Mouse (Mus musculus) forebrain, embryonic 15.5 days (tissue): Measurements from ENCODE around the gene Efcab3. TPM values are rescaled to one million over a fixed set of nuclear protein-coding genes. Genes with fewer than 3 reads are reported as not detected.
"Not testable (repeated sequence)": the region's sequence is repeated elsewhere in the genome, so short reads cannot be mapped to it uniquely, and the experiment has no call there.

Experiments used
- ATAC-seq: fragments of 200-750 bp; cut with Nextera tagmentation; replicated peaks from 2 replicates; pipeline ENCODE4 v1.8.0; 2017; ENCODE audit warnings: mild to moderate bottlenecking, moderate TSS enrichment, moderate library complexity
- H3K27ac ChIP-seq: fragments of 300-500 bp; sonication (generic); replicated peaks from 2 replicates; pipeline ENCODE4 v1.5.1; 2015; ENCODE audit warnings: mild to moderate bottlenecking, inconsistent platforms
- H3K27me3 ChIP-seq: fragments of 300-500 bp; sonication (generic); 2 replicates; pipeline ENCODE4 v1.6.1; 2015; ENCODE audit warnings: inconsistent platforms
- H3K36me3 ChIP-seq: fragments of 300-500 bp; sonication (generic); 2 replicates; pipeline ENCODE4 v1.6.1; 2015; ENCODE audit warnings: mild to moderate bottlenecking, inconsistent platforms
- H3K4me1 ChIP-seq: fragments of 300-500 bp; sonication (generic); 2 replicates; pipeline ENCODE4 v1.6.1; 2015; ENCODE audit warnings: inconsistent platforms
- H3K4me2 ChIP-seq: fragments of 300-500 bp; sonication (generic); replicated peaks from 2 replicates; pipeline ENCODE4 v1.6.1; 2015; ENCODE audit warnings: mild to moderate bottlenecking, inconsistent platforms
- H3K4me3 ChIP-seq: fragments of 300-500 bp; sonication (generic); 2 replicates; pipeline ENCODE4 v1.5.1; 2015; ENCODE audit warnings: mild to moderate bottlenecking, inconsistent platforms
- H3K9ac ChIP-seq: fragments of 300-500 bp; sonication (generic); replicated peaks from 2 replicates; pipeline ENCODE4 v1.6.1; 2015; ENCODE audit warnings: mild to moderate bottlenecking, inconsistent platforms
- H3K9me3 ChIP-seq: fragments of 300-500 bp; sonication (generic); 2 replicates; pipeline ENCODE4 v1.6.1; 2016; ENCODE audit warnings: inconsistent platforms
- WGBS: fragments of 180-500 bp; shearing (Covaris S2); methylation state at CpG from one replicate; pipeline ENCODE4 v1.1.7; 2015; ENCODE audit warnings: mixed read lengths; 5-methylcytosine and 5-hydroxymethylcytosine counted together
- polyA plus RNA-seq: library from polyadenylated mRNA; unstranded; fragments of >200 nt; fragmentation: Nextera tagmentation; extraction: Ambion mirVana; gene quantifications from 2 replicates; pipeline ENCODE4 v1.2.1, GENCODE M21; 2015

Gene Efcab3
- polyA plus RNA-seq, 1 experiment from 2014 or later, result not detected

DNA sequence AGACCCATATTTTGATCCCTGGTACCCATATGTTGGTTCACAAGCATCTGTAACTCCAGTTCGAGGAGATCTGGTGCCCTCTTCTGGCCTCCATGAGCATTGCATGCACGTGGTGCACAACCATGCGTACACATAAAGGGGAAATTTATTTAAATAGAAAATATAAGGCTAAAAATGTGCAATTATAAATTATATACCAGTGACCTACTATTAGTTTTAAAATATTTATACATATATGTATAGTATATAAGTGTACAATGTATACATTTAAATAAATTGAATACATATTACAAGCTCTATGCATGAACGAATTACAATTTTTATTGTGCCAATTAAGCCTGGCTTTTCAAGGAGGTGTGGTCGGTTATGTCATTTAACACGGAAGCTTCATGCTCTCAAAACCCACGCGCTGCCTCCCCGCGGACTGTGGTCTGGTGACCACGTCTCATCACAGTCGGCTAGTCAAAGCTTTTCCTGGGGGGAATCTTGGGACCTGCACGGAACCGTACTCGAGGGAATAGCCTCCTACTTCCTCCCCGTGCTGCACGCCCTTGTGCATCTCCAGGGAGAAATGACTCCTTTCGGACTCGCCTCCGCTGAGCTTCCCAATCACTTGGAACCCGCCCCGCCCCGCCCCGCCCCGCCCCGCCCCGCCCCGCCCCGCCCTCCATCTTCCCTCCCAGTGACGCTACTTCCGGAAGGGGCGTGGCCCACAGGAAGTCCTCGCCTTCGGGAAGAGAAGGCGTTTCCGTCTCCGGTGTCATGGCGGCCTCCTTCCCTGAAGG, 62.5 kb downstream of the Efcab3 start, which contains the start of gene Mettl2:
Gene Mettl2 (plus strand): TSS at position 691 of the 785 bp plus-strand sequence.
- H3K36me3 ChIP-seq, result peaks cover 2% of the 10 kb centered on the region; the same call in 1 of the 2 replicates
- 1% methylated on average over 33 of the region's 38 CpGs for WGBS
- no peaks in the 10 kb centered on the region for H3K27me3 ChIP-seq
- peak within 1 kb of the TSS; percentile 88 for H3K27ac ChIP-seq
- peak within 1 kb of the TSS; percentile 83 for H3K4me2 ChIP-seq
- H3K4me3 ChIP-seq, result peak within 1 kb of the TSS; percentile 94
- ATAC-seq, result peak; percentile 94
- H3K9me3 ChIP-seq, result no peaks in the 10 kb centered on the region
- H3K4me1 ChIP-seq, result peaks cover 11% of the 10 kb centered on the region
- H3K9ac ChIP-seq, result peak within 1 kb of the TSS; percentile 69

DNA sequence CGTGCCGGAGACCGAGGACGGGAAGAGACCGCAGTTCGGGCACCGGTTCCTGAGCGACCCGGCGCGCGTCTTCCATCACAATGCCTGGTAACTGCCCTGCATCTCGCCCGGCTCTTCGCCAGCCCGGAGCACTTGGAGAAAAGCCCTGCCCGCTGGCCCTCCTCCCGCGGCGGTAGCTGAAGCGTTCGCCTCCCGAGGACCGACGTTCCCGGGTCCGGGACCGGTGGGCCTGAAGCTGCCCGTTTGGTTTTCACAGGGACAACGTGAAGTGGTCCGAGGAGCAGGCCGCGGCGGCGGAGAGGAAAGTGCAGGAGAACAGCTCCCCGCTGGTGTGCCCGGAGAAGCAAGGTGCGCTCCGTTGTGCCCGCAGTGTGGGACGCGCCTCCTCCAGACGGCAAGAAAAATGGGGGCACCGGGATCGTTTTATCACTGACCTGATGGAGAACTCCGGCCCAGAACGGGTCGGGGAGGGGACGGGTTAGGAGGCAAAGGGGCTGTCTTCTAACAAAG, 63.2 kb downstream of the Efcab3 start:
- peak overlapping the region; percentile 47; the same call in 1 of the 2 replicates for H3K27ac ChIP-seq
- H3K9ac ChIP-seq, result peak overlapping the region; percentile 69
- H3K4me3 ChIP-seq, result peak overlapping the region; percentile 94
- H3K36me3 ChIP-seq, result peaks cover 8% of the 10 kb centered on the region
- H3K27me3 ChIP-seq, result no peaks in the 10 kb centered on the region
- H3K4me1 ChIP-seq, result peaks cover 11% of the 10 kb centered on the region
- no peaks in the 10 kb centered on the region for H3K9me3 ChIP-seq
- 0% methylated on average over 48 of the region's 49 CpGs for WGBS
- ATAC-seq, result peak; percentile 46
- H3K4me2 ChIP-seq, result peak overlapping the region; percentile 83

DNA sequence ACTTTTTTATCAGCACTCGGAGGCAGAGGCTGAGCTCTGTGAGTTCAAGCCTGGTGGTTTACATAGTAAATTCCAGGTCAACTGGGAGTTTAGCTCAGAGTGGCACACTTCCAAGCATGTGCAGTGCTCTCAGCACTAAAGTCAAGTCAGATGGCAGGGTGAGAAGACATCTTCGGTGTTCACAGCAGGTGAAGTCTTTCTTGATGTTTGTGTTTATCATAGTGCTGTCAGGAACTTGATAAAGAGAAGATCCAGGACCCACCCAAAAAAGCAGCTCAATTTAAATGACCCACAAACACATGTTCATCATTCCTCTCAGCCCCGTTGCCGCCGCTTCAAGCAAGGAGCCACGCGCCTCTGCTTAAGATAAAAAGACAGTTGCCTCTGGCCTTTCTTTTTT, 72.3 kb downstream of the Efcab3 start:
- 94% methylated on average over 7 of the region's 7 CpGs for WGBS
- no peak overlapping the region for H3K4me2 ChIP-seq
- no peaks in the 10 kb centered on the region for H3K9me3 ChIP-seq
- ATAC-seq, result no peak
- H3K4me3 ChIP-seq, result no peak overlapping the region
- no peak overlapping the region for H3K27ac ChIP-seq
- H3K9ac ChIP-seq, result no peak overlapping the region
- no peaks in the 10 kb centered on the region for H3K27me3 ChIP-seq
- peaks cover 93% of the 10 kb centered on the region for H3K36me3 ChIP-seq
- H3K4me1 ChIP-seq, result no peaks in the 10 kb centered on the region

DNA sequence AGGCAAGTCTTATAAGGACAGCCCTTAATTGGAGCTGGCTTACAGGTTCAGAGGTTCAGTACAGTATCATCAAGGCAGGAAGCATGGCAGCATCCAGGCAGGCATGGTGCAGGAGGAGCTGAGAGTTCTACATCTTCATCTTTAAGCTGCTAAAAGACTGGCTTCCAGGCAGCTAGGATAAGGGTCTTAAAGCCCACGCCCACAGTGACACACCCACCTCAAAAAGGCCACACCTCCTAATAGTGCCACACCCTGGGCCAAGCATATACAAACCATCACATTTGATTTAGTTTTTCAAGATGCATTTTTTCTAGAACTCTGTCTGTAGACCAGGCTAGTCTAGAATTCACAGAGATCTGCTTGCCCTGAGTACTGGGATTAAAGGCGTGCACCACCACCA, 73.9 kb downstream of the Efcab3 start:
- H3K36me3 ChIP-seq, result peaks cover 83% of the 10 kb centered on the region
- H3K27me3 ChIP-seq, H3K27ac ChIP-seq, H3K4me2 ChIP-seq, H3K4me3 ChIP-seq, H3K9me3 ChIP-seq, H3K9ac ChIP-seq, ATAC-seq, H3K4me1 ChIP-seq: not testable (repeated sequence)
- 95% methylated on average over 2 of the region's 2 CpGs for WGBS

DNA sequence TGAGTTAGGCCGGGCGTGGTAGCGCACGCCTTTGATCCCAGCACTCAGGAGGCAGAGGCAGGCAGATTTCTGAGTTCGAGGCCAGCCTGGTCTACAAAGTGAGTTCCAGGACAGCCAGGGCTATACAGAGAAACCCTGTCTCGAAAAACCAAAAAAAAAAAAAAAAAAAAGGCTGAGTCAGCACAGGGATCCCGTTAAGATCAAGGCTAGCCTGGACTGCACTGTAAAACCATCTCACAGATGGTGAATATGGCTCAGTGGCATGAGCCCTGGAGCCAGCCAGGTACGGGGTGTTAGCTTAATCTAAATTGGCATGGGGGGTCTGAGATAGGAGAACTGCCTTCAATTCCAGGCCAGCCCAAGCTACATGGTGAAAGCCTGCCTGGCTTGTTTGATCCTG, 77.1 kb downstream of the Efcab3 start:
- H3K4me2 ChIP-seq, H3K4me1 ChIP-seq, H3K9ac ChIP-seq, H3K27ac ChIP-seq, H3K9me3 ChIP-seq, H3K27me3 ChIP-seq, H3K4me3 ChIP-seq, ATAC-seq: not testable (repeated sequence)
- 95% methylated on average over 8 of the region's 8 CpGs for WGBS
- H3K36me3 ChIP-seq, result peaks cover 51% of the 10 kb centered on the region

DNA sequence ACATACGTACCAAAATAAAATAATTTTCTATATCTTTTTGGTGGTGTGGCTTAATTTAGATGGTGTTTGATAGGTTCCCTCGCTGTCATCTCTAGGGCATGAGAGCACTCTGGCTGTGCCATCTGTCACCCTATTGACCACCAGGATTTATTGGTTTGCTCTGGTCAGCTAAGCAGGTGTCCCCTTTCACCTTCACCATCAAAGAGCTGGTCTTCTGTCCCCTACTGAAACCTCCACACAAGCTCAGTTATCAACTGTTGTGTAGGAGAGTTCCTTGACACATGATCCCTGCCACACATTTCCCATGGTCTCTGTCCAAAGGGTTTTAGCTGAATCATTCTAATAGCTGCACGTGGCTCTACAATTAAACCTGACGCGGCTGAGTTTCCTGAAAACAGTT, 77.7 kb downstream of the Efcab3 start:
- no peak for ATAC-seq
- WGBS, result 95% methylated on average over 5 of the region's 5 CpGs
- no peak overlapping the region for H3K9ac ChIP-seq
- no peaks in the 10 kb centered on the region for H3K4me1 ChIP-seq
- H3K4me2 ChIP-seq, result no peak overlapping the region
- H3K9me3 ChIP-seq, result no peaks in the 10 kb centered on the region
- H3K36me3 ChIP-seq, result peaks cover 45% of the 10 kb centered on the region
- no peak overlapping the region for H3K27ac ChIP-seq
- H3K4me3 ChIP-seq, result no peak overlapping the region
- no peaks in the 10 kb centered on the region for H3K27me3 ChIP-seq

DNA sequence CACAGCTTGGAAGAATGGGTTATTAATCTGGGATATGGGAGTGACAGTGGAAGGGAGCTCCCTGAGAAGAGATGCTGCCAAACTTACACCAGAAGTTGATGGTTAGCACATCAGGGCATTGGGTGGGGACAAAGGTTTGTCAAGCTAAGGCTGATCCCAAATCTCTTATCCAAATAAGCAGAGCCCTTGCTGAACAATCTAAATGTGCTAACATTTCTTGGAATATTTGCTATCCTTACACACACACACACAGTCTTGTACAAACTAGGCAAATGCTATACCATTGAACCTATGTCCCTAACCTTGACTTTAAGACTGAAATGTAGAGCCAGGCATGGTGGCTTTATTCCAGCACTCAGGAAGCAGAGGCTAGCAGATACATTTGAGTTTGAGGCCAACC, 80.2 kb downstream of the Efcab3 start:
- Histone ChIP-seq H3K27me3 (no peaks in the 10 kb centered on the region), H3K4me1 (no peaks in the 10 kb centered on the region), H3K27ac (no peak overlapping the region), H3K4me2 (no peak overlapping the region), H3K9ac (no peak overlapping the region), H3K36me3 (peaks cover 23% of the 10 kb centered on the region), H3K4me3 (no peak overlapping the region), H3K9me3 (no peaks in the 10 kb centered on the region)
- no peak for ATAC-seq

DNA sequence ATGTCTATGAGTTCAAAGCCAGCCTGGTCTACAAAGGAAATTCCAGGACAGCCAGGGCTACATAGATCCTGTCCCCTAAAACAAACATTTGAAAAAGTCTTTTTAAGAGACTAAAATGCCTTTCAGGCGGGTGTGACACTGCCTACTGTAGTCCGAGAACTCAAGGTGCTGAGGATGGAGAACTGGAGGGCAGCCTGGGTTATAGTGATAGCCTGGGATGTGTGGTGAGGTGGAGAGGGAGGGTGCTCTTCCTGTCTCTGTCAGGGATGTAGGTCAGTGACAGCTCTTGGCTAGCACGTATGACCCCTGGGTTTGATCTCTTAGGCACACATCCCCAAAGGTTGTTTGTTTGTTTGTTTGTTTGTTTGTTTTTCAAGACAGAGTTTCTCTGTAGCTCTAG, 80.7 kb downstream of the Efcab3 start:
- H3K4me2 ChIP-seq, result no peak overlapping the region

DNA sequence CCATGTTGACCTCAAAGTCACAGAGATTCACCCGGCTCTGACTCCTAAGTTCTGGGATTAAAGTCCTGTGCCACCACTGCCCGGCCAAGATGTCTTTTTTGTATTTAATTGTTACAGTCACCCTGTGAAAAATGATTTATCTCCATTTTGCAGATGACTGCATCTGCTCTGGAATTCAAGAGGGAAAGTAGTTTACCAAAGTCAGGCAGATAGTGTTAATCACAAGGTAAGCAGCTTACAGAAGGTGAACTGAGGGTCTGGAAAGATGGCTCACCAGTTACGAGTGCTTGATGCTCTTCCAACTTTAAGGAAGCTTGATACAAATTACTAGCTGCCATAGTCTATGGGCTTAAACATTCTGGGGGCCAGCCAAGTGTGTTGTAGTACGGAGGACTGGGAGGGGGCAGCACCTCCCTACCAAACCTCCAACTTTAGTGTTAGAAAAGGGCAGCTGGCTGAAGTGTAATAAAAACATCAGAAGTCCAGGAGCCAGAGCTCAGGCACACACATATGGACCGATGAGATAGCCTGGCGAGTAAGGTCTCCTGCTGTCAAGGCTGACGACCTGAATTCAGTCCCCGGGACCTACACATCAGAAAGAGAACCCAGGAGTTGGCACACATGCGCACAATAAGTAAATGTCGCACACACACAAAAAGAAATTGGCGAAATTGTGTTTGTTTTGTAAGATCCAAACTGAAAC, 81.3 kb downstream of the Efcab3 start:
- no peak overlapping the region for H3K27ac ChIP-seq
- H3K36me3 ChIP-seq, result peaks cover 13% of the 10 kb centered on the region
- no peaks in the 10 kb centered on the region for H3K27me3 ChIP-seq
- H3K4me3 ChIP-seq, result no peak overlapping the region
- ATAC-seq, result no peak
- WGBS, result 84% methylated on average over 11 of the region's 11 CpGs
- H3K9ac ChIP-seq, result no peak overlapping the region
- H3K9me3 ChIP-seq, result no peaks in the 10 kb centered on the region
- H3K4me1 ChIP-seq, result no peaks in the 10 kb centered on the region
- H3K4me2 ChIP-seq, result no peak overlapping the region

More for the DNA sequence above, 80.7 kb downstream of the Efcab3 start:
- WGBS, result 90% methylated on average over 3 of the region's 3 CpGs
- no peaks in the 10 kb centered on the region for H3K4me1 ChIP-seq
- H3K9me3 ChIP-seq, result no peaks in the 10 kb centered on the region
- H3K9ac ChIP-seq, result no peak overlapping the region
- no peak overlapping the region for H3K27ac ChIP-seq
- no peaks in the 10 kb centered on the region for H3K27me3 ChIP-seq
- ATAC-seq, result no peak
- no peak overlapping the region for H3K4me3 ChIP-seq
- H3K36me3 ChIP-seq, result peaks cover 19% of the 10 kb centered on the region

DNA sequence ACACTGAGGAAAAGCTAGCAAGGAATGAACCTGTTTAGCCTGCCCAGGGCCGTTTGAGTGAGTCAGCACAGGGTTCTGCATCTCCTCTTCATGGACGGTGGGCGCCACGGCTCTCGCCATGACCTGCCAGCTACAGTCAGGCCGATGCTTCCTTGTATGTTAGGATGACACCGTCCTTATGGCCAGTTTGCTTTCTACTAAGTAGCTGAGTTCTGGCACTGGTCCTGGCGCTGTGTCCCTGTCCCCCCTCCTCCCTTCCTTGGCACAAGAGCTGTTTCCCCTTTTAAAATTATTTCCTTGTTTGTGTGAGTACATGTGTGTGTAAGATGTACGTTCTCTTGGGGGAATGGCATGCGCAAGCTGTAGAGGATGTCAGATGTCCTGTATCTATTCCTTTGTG, 81.8 kb downstream of the Efcab3 start:
- no peak for ATAC-seq

DNA sequence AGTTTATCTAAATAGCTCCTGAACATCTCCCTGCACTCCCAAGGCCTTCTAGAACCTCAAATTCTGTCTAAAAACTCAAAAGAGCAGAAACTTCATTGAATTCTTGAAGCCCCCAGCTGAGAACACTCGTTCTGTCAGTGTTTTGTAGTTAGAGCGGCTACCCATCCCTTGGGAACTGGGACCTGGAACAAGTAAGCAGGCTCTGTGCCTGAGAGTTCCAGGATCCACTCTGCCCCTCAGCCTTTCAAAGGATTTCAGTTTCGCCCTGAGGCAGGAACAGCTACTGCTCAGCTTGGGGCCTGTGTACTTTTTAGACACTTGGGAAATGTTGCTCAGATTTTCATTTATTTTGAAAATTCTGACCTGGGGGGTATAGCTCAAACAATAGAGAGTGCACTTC, 83.2 kb downstream of the Efcab3 start, which contains the start of gene Gm10842:
Gene Gm10842 (plus strand): TSS at position 301 of the 400 bp plus-strand sequence.
- H3K9me3 ChIP-seq, result no peaks in the 10 kb centered on the region
- no peaks in the 10 kb centered on the region for H3K27me3 ChIP-seq
- H3K4me1 ChIP-seq, result no peaks in the 10 kb centered on the region
- ATAC-seq, result no peak
- H3K9ac ChIP-seq, result no peak within 1 kb of the TSS
- H3K27ac ChIP-seq, result no peak within 1 kb of the TSS
- H3K36me3 ChIP-seq, result no peaks in the 10 kb centered on the region
- WGBS, result 70% methylated on average over 3 of the region's 3 CpGs
- H3K4me3 ChIP-seq, result no peak within 1 kb of the TSS
- no peak within 1 kb of the TSS for H3K4me2 ChIP-seq

More for the DNA sequence above, 81.8 kb downstream of the Efcab3 start:
- WGBS, result 89% methylated on average over 10 of the region's 10 CpGs
- Histone ChIP-seq H3K9ac (no peak overlapping the region), H3K9me3 (no peaks in the 10 kb centered on the region), H3K4me3 (no peak overlapping the region), H3K27me3 (no peaks in the 10 kb centered on the region), H3K27ac (no peak overlapping the region), H3K36me3 (peaks cover 8% of the 10 kb centered on the region; the same call in 1 of the 2 replicates), H3K4me1 (no peaks in the 10 kb centered on the region), H3K4me2 (no peak overlapping the region)

DNA sequence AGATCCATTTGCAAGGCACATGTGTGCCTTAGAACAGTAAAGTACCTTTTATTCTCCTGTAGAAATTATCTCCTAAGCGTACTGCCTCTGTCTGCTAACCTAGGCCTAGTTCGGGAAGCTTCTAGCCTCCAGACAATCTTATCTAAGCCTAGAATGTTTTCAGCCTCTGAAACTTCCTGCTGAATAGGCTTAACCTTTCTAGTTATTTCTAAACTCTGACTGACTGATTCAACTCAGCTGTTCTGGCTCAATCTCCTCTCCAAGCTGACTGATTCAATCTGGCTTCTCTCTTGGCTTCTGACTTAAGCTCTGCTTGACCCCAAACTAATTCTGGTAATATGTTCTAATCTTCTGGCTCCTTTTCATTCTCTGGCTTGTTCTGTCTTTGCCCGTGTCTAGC, 86.0 kb downstream of the Efcab3 start:
- H3K9ac ChIP-seq, result no peak overlapping the region
- 82% methylated on average over 3 of the region's 3 CpGs for WGBS
- H3K9me3 ChIP-seq, result no peaks in the 10 kb centered on the region
- H3K27ac ChIP-seq, result no peak overlapping the region
- no peaks in the 10 kb centered on the region for H3K27me3 ChIP-seq
- 0 out of 2 replicates have a peak, but pooled peaks cover 4% of the 10 kb centered on the region for H3K4me1 ChIP-seq
- ATAC-seq, result no peak
- no peak overlapping the region for H3K4me3 ChIP-seq
- H3K4me2 ChIP-seq, result no peak overlapping the region
- no peaks in the 10 kb centered on the region for H3K36me3 ChIP-seq
